Mouse (Mus musculus) activated CD4-positive, CD25-positive, alpha-beta regulatory T cell, adult 9 weeks (primary cell): ENCODE data around the gene Dld. TPM values are rescaled to one million over a fixed set of nuclear protein-coding genes. Genes with fewer than 3 reads are reported as not detected.

Experiments
- polyA plus RNA-seq: library from polyadenylated mRNA; unstranded; fragments of 100-300 nt; shearing (Covaris generic); gene quantifications from one replicate; pipeline ENCODE4 v1.2.1, GENCODE M21; 2017

Gene Dld
- 101 TPM for polyA plus RNA-seq

GRCm38 (mm10) chr12:31350944-31351928 is at the start of gene Dld:
TSS of gene Dld (minus strand) at chr12:31351453.

GRCm38 (mm10) chr12:31390571-31390970 is 39.3 kb upstream of the Dld start, which contains the start of gene Slc26a3:
TSS of gene Slc26a3 (plus strand) at chr12:31390871.

Other genes starting within 250 kb of the Dld start
- not detected for gene Gm6993, start 110.7 kb downstream of the Dld start, polyA plus RNA-seq
- not detected for gene Lamb1, start 86.2 kb downstream of the Dld start, polyA plus RNA-seq
- gene Slc26a3, start 39.4 kb upstream of the Dld start, polyA plus RNA-seq, result not detected
- 40.9 TPM for gene Cbll1, start 148.2 kb upstream of the Dld start, polyA plus RNA-seq
- not detected for gene Slc26a4, start 208.5 kb upstream of the Dld start, polyA plus RNA-seq